Mouse (Mus musculus): ENCODE measurements around the gene Sp4. TPM values are rescaled to one million over a fixed set of nuclear protein-coding genes. Genes with fewer than 3 reads are reported as not detected.

The Sp4 gene
- 10 to 100 TPM; 11.0 to 11.3 TPM for total RNA-seq (2021)
- long read RNA-seq, experiment 1, partial matches to known transcripts: 0 of 5 reads
- long read RNA-seq, experiment 1, other reads (novel, unspliced or antisense): 2 of 5 reads
- long read RNA-seq, experiment 2, partial matches to known transcripts: 0 of 4 reads
- long read RNA-seq, experiment 2, other reads (novel, unspliced or antisense): 3 of 4 reads

DNA sequence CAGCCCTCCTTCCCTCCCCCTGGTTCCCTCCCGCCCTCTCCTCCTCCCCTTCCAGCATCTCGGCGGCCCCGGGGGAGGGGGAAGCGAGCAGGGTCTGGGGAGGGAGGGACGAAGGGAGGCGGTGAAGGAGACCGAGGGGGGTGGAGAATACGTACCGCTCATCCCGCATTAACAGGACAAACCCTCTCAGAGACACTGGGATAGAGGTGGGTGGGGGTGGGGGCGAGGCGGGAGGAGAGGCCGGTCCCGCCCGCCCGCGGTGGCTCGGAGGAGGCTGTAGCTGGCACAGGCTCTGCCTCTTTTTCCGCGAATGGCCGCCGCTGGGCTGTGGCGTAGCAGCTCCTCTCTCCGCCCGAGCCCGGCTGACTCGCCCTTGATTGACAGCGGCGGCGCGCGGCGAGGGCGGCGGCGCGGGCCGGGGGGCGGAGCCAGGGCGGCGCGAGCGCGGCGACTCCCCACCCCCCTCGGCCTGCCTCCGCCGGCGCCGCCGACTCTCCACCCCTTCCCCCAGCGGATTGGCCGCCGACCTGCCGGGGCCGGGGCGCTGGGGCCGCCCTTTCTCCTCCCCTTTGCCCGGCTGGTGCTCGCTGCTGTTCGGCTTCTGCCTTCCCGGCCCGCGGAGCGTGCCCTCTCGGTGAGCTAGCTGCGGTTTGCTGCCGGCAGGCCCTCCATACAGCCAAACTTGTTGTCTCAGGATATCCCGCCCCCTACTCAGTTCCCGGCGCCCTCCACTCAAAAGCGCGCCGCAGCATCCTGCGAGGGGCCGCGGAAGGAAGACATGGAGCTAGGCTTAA lies at the start of gene Sp4:
Sp4 (minus strand) TSS at position 369 of the 794 bp plus-strand sequence.
- peak; percentile 92 for DNase-seq (ENCODE audit: low spot score)

DNA sequence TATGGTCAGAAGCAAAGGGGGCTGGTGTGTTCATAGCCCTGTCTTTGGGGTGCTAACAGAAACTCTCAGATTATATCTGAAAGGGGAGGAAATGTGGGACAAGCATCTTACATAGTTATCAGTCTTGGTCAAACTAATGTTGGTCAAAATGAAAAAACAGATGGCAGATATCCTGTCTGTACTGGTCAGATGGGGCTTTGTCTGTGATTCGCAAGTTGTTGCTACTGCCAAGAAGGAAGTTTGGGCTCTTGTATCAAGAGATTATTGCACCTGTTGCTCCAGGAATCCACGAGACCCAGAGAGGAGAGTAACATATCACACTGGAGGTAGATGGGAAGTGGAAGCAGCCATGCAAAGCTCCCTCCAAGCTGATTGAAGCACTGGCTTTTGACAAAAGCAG lies 37.9 kb upstream of the Sp4 start:
- no peak for DNase-seq (ENCODE audit: low spot score)

DNA sequence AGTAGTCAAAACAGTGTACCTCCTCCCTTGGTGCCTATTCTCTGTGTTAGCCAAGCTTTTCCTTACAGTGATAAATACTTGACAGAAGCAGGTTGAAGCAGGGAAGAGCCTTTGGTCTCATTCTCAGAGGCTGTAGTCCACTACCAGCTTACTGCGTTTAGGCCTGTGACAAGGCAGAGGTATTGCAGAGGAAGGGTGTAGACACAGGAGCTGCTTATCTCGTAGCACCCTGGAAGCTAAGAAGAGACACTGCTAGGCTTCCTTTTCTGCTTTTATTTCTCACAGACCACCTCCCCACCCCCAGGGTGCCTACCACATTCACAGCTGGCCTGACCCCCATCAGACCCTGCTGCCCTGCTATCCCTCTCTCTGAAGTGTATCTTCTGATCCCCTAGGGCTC lies 37.0 kb upstream of the Sp4 start:
- no peak for DNase-seq (ENCODE audit: low spot score)

DNA sequence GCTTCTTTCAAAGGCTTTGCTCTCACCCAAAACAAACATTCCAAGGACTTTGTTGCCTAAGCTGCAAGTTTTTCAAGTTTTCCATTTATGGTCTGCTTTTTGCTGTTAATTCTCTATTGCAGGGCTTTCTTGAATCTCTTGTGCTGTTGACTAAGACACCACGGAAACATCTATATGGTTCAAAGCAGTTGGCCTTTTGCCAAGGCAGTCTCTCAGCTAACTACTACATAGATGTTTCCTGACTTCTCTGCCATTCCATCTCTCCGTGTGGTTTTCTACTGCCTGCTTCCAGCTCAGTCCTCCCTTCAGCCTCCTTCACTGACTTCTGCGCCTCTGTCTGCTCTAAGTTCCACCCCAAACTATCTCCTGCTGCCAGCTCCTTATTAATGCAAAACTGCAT lies 36.1 kb upstream of the Sp4 start:
- DNase-seq (ENCODE audit: low spot score): no peak

DNA sequence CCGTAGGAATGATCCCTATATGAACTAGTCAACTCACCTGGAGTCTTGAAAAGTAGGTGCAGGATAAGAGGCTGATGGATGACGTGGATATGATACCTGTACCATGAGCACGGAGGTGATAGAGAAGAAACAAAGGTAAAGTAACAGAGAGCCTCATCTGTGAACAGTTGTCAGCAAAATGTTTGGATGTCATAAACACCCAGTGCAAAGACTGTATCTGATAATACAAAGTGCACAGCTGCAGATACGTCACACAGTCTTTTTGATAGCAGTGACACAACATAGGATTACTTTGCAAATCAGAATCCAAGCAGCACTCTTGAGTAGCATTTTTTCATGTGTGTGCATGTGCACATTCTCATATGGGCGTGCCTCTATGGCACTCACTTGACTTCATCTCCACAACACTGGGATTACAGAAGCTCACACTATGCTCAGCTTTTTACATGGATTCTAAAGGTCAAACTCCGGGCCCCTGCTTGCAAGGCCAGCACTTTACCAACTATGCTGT lies 27.6 kb upstream of the Sp4 start:
- DNase-seq (ENCODE audit: low spot score): no peak

DNA sequence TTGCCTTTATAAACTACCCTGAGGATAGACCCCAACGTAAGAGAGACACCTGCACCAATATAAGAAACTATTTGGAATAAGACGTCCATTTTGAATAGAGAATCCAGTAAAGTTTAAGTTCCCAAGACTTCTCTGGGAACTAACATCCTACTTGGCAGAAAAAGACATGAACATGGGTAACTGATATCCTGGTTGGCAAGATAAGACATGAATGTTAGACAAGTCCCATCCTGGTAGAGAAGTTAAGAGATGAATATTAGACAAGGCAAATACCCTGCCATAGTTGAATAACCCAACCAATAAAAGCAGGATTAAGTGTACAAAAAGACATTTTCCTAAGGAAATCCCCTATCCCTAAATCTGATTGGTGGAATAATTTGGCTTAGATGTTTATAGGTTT lies 26.3 kb upstream of the Sp4 start:
- no peak for DNase-seq (ENCODE audit: low spot score)

DNA sequence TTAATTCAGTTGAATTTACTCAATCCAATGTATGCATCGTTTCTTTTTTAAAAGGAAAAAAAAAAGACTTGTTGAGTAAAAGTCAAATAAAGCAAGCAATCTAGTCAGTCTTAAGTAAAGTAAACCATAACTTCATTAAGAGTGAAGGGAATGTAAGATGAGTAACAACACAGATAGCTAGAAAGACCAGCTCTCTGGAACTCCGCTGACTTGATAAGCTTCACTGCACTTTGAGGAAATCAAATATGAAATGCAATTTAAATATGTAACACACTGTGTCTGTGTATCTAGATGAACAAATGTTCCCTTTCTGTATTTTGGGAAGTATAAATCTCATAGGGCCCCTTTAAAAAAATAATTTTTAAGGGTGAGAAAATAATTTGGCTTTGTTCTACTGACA lies 24.9 kb upstream of the Sp4 start:
- DNase-seq (ENCODE audit: low spot score): no peak

DNA sequence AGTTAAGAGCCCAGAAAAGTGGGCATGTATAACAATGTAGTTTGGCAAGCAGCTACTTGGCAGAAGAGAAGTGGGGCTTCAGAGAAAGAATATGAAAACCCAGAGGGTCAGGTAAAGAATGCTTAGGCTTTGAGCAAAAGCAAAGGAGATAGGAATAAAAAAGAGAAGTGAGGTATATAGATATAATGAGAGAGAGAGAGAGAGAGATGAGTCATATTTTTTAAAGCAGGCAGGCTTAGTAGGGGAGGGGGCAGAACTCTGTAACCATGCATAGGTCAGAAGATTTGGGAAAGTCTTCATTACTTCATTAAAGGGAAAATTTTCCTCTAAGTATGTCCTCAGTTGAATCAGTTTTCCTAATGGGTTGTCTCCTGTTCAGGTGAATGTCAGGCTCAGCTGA lies 18.8 kb upstream of the Sp4 start:
- DNase-seq (ENCODE audit: low spot score): no peak

DNA sequence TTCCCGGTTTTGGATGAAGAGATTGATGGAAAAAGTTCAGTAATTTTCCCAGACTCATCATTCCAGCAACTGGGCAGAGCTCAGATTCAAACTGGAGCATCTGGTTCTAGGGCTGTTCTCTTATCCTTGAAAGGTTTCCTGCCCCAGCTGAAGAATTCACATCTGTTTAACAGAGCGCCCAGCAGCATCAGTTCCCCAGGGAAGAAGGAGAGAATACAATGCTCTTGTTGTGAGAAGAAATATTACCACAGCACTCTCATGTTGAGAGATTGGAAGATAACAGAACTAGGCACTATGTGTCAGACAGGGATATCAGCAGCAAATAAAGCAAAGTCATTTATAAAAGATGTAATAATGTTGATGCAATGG lies 13.2 kb upstream of the Sp4 start:
- no peak for DNase-seq (ENCODE audit: low spot score)

DNA sequence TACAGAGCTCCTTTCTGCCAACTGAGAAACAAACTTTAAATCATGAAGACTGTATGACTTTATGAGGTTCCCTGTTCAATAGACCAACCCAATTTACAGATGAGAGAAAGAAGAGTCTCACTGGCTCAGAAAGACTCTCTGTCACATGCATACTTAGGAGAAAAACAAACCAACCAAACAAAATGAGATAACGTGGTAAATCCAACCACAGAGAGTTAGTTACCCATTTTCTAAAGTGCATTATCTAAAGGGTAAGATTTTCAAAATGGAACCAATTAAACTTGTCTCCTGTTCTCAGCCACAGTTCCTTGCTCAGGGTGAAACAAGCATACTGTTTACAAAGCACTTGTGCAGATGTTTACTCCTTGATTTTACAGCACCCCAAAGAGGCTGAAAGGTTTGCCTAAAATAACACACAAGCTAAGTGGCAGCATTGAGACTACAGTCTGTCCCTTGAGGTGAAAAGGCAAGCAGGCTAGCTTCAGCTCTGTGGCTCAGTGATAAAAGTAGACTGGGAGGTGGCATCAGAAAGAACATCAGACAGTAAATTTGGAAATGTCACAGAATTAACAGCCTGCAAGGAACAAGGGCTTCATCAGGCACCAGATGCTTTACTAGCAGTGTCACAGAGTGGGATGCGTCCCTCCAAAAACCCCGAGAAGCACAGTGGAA lies 12.7 kb upstream of the Sp4 start:
- DNase-seq (ENCODE audit: low spot score): no peak

DNA sequence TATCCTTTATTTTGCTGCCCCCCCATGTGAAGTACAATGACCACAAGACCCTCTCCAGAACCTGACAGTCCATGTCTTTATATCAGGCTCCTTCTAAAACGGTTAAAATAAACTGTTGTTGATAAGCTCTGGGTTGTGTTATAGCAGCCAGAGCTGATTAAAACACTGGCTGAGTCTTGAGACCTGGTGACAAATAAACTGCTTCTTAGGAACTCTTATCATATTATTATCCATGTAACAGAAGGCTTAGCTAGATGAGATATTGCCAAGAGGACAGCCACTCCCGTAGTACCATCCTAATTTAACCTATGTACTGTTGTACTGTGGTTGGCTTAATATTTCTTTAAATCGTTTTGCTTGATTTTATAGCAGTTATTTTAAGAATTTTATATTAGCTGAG lies 2.3 kb upstream of the Sp4 start:
- no peak for DNase-seq (ENCODE audit: low spot score)

DNA sequence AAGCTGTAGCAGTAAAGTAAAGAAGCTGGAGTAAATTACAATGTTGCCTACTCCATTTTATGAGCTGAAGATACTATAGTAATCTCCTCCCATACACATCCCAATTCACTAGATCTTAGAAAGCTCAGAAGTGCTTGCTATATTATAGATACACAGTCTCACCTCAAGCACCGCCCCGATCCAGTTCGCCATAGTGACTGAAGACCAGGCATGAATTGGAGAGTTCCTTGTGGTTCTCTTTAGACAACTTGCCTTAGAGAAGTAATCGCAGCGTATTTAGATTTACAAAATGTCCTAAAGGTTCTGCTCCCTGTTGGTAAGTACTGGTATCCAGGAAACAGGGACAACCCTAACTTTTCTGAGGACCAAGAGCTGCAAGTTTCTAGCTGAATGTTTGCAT lies 1.8 kb upstream of the Sp4 start:
- DNase-seq (ENCODE audit: low spot score): no peak

DNA sequence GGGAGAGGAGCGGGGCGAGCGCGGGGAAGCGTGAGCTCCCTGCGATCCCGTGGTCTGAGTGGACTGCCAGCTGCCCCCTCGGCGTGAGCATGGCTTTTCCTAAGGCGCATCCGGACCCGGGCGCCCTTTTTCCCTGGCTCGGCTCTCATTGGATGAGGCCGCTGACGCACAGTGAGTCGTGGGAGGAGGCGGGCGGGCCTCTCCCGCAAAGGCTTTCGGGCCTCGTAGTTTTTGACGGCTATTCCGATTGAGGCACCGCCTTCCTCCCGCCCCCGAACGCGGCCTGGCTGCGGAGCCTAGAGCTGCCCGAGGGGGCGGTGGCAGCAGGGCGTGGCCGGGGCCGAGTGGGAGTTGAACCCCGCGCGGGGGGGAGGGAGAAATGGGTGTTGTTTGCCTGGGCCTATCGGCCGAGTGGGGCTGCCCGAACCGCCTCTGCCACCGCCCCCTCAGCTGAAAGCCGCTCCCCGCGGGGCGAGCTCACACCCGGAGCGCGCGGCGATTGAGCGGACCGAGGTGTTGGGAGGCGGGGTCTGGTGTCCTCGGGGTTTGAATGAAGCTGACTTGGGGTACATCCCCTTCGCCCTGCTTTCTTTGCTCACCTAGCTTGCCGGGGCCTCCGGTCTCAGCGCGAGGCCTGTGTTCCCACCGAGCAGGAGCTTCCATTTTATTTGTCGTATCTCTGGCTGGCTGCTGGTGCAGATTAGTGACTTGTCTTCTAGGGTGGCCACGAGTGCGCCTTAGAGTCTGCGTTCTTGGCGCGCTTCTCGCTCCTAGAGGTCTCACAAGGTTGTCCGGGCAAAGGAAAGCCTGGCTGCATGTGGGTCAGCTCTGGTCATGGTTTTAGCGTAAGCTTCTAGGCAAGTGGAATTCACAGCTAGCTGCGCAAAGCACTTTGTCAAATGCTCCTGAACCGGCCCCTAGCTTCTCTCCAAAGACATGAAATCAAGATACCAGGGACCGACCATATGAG lies 911 bp upstream of the Sp4 start:
- peak; percentile 100 for DNase-seq (ENCODE audit: low spot score)

DNA sequence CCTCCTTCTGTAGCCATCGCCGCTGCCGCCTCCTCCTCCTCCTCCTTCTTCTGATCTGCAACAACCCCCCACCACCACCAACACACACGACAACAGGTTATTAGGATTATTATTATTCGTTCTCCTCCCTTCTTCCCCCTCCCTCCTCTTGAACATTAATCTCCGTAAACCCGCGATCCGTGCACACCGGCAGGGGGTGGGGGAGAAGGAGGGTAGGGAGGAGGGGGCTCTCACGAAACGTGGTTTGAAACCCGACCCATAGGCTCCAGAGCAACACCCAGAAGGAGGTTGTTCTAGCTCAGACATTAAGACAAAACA lies 527 bp downstream of the Sp4 start:
- DNase-seq (ENCODE audit: low spot score): no peak

DNA sequence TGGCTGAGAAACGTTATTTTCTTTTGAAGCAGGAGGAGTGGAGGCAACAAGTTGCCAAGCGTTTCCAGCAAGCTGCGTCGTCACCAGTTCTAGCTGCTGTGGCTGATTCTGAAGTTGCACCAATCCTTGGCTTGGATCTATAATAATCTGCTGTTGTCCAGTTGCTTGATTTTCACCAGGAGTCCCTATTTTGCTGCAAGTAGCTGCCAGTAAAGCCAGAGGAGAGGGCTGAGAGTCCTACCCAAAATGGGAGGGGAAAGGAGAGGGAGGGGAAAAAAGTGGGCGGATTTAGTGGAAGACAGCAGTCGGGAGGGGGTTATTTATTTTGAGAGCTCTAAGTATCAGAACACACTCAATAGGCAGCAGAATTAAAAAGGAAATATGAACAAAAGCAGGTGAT lies 1.3 kb downstream of the Sp4 start:
- peak; percentile 72 for DNase-seq (ENCODE audit: low spot score)

DNA sequence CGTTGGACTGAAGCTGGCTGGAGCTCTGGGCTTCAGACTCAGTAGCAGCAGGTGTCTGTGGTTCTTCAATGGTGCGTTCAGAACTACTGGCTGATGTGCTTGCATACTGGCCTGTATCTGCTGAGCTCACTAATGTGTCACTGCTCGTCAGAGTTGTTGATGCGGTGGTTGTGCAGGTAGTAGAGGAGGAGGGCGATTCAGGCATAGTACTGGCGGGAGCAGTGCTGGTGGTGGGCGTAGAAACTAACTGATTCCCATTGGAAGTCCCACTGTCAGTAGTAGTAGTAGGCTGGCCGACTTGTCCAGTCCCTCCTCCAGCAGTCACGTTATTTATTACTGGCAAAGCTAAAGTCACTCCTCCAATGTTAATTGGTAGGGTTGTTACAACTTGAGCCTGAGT lies 2.1 kb downstream of the Sp4 start:
- DNase-seq (ENCODE audit: low spot score): no peak

DNA sequence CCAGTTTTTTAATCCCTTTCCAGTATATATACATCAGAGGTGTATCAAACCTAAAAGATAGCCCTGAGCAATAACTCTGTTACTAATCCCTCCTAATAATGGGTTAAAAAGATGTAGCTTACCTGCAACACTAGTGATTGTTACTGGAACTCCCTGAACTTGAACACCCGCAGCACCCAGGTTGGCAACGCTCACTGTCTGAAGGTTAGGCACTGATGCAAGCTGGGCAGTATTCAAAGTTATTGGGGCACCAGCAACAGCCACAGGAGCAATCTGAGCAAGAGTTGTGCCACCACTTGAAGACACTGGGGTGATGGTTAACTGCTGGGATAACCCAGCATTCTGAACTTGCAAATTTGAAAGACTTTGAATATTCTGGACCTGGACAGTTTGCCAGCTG lies 2.7 kb downstream of the Sp4 start:
- DNase-seq (ENCODE audit: low spot score): no peak

DNA sequence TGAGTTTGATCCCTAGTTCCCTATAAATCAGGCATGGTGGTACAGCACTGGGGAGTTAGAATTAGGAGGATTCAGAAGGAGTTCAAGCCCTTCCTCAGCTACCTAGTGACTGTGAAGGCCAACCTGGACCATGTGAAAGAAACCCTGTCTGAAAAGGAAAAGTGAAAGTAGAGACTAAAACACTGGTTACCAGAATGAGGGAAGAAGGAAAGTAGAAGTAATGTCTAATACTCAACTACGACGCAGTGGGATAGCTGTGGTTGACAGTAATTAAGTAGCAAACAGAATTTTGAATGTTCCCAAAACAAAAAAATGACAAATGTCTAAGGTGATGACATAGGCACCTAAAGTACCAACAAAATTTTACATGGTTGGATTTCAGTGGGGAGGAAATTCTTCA lies 5.0 kb downstream of the Sp4 start:
- DNase-seq (ENCODE audit: low spot score): no peak

DNA sequence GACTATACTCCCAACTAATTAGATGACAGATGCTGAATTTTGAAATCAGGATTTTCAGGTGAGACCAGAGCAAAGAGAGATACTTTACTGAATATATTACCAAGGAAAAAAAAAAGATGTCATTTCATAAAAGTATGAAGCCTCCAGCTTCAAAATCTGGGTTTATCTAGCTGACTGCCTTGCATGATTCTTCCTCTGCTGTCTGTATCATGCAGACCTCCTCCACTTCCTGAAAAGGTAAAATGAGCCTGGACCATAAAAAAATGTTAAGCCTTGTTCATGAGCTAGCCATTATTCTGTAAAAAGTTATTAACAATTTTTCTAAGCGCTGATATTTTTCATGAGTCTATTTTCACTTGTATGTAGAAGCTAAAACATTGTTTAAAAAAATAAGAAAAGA lies 5.4 kb downstream of the Sp4 start:
- no peak for DNase-seq (ENCODE audit: low spot score)

DNA sequence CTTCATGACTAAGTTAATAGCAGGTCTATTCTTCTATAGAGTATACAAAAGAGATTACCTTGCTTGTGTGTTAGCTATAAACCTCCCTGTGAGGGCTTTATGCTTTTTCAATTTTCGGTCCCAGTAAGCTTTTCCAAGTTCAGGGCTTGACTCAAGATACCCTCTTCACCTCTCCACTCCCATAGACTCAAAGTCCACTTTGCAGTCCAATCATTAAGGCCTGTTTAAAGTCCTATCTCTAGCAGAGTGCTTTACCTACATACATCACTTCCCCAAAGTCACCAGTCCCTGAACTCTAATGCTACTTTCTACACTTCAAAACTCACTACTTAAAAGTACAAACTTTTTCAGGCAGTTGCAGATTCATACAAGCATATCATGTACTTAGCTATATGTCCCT lies 12.3 kb downstream of the Sp4 start:
- no peak for DNase-seq (ENCODE audit: low spot score)

DNA sequence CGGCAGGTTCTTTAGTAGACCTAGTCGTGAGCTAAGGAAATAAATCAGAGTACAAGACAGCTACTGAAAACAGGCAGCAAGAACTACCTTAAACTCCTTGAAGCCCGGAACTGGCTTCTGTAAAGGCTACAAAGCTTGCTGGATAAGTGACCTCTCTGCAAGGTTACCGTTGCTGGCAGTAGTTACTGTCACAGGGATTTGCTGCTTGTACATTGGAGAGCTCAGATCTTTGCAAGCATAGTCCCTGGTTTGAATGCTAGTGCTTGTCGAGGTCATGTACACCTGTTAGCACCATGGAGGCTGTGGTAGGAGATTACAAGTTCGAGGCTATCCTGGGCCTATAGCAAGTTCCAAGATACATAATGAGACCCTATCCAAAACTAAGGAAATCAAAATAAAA lies 16.1 kb downstream of the Sp4 start:
- DNase-seq (ENCODE audit: low spot score): no peak

DNA sequence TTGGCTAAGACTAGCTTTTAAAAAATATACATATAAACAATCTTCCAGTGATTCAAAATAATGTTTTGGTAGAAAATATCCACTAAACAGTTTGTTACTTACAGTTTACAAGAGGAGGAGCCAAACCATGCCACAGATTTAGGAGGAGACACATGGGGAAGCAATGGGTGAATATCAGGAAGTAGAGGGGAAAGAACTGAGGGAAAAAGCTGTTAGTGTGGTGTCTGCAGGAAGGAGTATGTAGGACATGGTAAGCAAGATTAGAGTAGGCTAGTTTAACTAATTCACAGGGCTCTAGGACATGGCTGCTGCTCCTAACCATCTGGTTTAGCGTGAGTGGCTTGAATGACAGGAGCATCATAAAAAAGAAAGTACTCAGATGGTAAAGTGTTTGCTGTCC lies 19.3 kb downstream of the Sp4 start:
- no peak for DNase-seq (ENCODE audit: low spot score)
